Mouse (Mus musculus) left cerebral cortex, adult 6 months (tissue): ENCODE data around the gene Spc24. TPM values are rescaled to one million over a fixed set of nuclear protein-coding genes. Genes with fewer than 3 reads are reported as not detected.

Experiments used
- long read RNA-seq, 2 experiments: library from polyadenylated mRNA; unstranded; transcript quantifications; one replicate each; pipeline ENCODE4 v2.0.0; 2019 to 2020
- polyA plus RNA-seq: library from polyadenylated mRNA; unstranded; fragments of <200 nt; fragmentation: Nextera tagmentation; gene quantifications from 2 replicates; pipeline ENCODE4 v1.2.3, GENCODE M21; 2021

Gene Spc24
- polyA plus RNA-seq: 4.0 and 4.3 TPM in 2 replicates
- long read RNA-seq, experiment 1, transcript Spc24-201 (5 exons, 1,366 nt): major isoform, 5 of 7 reads
- long read RNA-seq, experiment 1, partial matches to known transcripts: 0 of 7 reads
- long read RNA-seq, experiment 1, other reads (novel, unspliced or antisense): 1 of 7 reads
- long read RNA-seq, experiment 2, partial matches to known transcripts: 0 of 2 reads
- long read RNA-seq, experiment 2, other reads (novel, unspliced or antisense): 0 of 2 reads

GRCm38 (mm10) chr9:21760155-21761088, at the start of gene Spc24:
Spc24 (minus strand) TSS chr9:21760303.

GRCm38 (mm10) chr9:21798345-21799009, 38.4 kb upstream of the Spc24 start, which contains the start of gene Kank2:
Kank2 (minus strand) TSS chr9:21798744.

DNA sequence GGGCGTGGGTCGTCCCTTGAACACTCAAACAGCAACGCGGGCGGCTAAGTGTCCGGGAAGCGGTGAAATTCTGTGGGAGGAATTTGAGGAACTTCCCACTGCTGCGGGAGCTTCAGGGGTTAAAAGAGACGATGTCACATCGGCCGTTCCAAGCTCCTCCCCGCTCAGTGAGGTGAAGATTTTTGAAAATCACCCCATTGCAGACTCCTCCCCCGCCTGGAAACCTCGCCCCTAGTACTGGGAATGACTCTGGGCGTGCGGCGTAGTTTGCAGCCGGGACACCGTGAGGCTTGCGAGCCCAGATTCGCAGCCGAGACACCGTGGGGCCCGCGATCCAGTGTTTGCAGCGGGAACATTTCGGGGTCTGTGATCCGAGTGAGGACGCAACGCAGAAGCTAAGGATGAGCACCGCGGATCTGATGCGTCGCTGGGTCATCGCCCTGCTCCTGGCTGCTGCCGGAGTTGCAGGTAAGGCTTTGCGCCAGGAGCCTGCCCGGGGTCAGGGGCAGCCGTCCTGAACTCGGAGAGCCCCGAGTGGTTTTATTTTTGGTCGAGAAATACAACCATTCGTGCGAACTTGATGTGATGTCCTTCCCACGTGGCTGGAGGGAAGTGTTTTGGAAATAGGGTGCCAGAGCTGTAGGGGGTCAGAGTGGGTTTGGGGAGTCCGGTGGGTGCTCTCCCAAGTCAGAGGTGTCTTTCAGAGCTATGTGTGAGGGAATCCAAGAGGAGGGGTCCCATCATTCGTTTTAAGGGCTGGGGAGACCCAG, 36.5 kb downstream of the Spc24 start, which contains the start of gene Ldlr:
Gene Ldlr (plus strand): TSS at position 107 of the 770 bp plus-strand sequence.

Other genes with a start within 250 kb of the Spc24 start
- 0.40 and 0.46 TPM in 2 replicates for gene AB124611, start 234.1 kb downstream of the Spc24 start, polyA plus RNA-seq
- gene Carm1, start 213.4 kb downstream of the Spc24 start, polyA plus RNA-seq: 7.5 and 8.3 TPM in 2 replicates
- 24.4 and 31.1 TPM in 2 replicates for gene Timm29, start 167.6 kb downstream of the Spc24 start, polyA plus RNA-seq
- 15.4 and 21.2 TPM in 2 replicates for gene Yipf2, start 167.5 kb downstream of the Spc24 start, polyA plus RNA-seq
- 26.0 and 26.4 TPM in 2 replicates for gene Smarca4, start 144.1 kb downstream of the Spc24 start, polyA plus RNA-seq
- 4.4 and 5.9 TPM in 2 replicates for gene Ldlr, start 36.8 kb downstream of the Spc24 start, polyA plus RNA-seq
- gene Kank2, start 38.4 kb upstream of the Spc24 start, polyA plus RNA-seq: 1.4 and 1.9 TPM in 2 replicates
- gene Angptl8, start 75.2 kb upstream of the Spc24 start, polyA plus RNA-seq: not detected in 2 replicates
- gene Dock6, start 92.3 kb upstream of the Spc24 start, polyA plus RNA-seq: 3.2 and 3.9 TPM in 2 replicates
- 6.7 and 6.8 TPM in 2 replicates for gene Rab3d, start 157.9 kb upstream of the Spc24 start, polyA plus RNA-seq
- 8.4 and 9.2 TPM in 2 replicates for gene Ccdc159, start 167.2 kb upstream of the Spc24 start, polyA plus RNA-seq
- 87.3 and 88.2 TPM in 2 replicates for gene Tmem205, start 167.3 kb upstream of the Spc24 start, polyA plus RNA-seq
- 75.3 and 142 TPM in 2 replicates for gene Plppr2, start 176.7 kb upstream of the Spc24 start, polyA plus RNA-seq
- 6.2 and 17.7 TPM in 2 replicates for gene Swsap1, start 195.5 kb upstream of the Spc24 start, polyA plus RNA-seq
- gene Epor, start 203.2 kb upstream of the Spc24 start, polyA plus RNA-seq: 16.7 and 18.2 TPM in 2 replicates
- gene Rgl3, start 229.1 kb upstream of the Spc24 start, polyA plus RNA-seq: 1.0 and 1.5 TPM in 2 replicates
- gene Ccdc151, start 242.3 kb upstream of the Spc24 start, polyA plus RNA-seq: 2.7 TPM in 2 replicates
- 24.2 and 25.2 TPM in 2 replicates for gene Prkcsh, start 242.5 kb upstream of the Spc24 start, polyA plus RNA-seq